Mouse (Mus musculus) stomach, postnatal 0 days (tissue): ENCODE results near the gene Ttll7. TPM values are rescaled to one million over a fixed set of nuclear protein-coding genes. Genes with fewer than 3 reads are reported as not detected.

ENCODE experiments used
- ATAC-seq: fragments of 200-750 bp; cut with Nextera tagmentation; 2 replicates; pipeline ENCODE4 v1.8.0; 2017; ENCODE audit not compliant: low FRiP score, low TSS enrichment
- DNase-seq: peaks from one replicate; pipeline ENCODE4 v3.0.0-alpha.2; 2016; ENCODE audit warnings: low spot score
- H3K27ac ChIP-seq: fragments of 300-500 bp; sonication (generic); replicated peaks from 2 replicates; pipeline ENCODE4 v1.5.1; 2014; ENCODE audit warnings: mild to moderate bottlenecking, control low read depth
- H3K27me3 ChIP-seq: fragments of 300-500 bp; sonication (generic); 2 replicates; pipeline ENCODE4 v1.6.1; 2014; ENCODE audit warnings: low read length; ENCODE audit not compliant: control insufficient read depth, insufficient read depth
- H3K36me3 ChIP-seq: fragments of 300-500 bp; sonication (generic); 2 replicates; pipeline ENCODE4 v1.6.1; 2014; ENCODE audit warnings: low read length, mixed read lengths; ENCODE audit not compliant: control insufficient read depth, insufficient read depth
- H3K4me1 ChIP-seq: fragments of 300-500 bp; sonication (generic); replicated peaks from 2 replicates; pipeline ENCODE4 v1.6.1; 2014; ENCODE audit warnings: antibody characterized with exemption; ENCODE audit not compliant: control insufficient read depth, insufficient read depth
- H3K4me2 ChIP-seq: fragments of 300-500 bp; sonication (generic); replicated peaks from 2 replicates; pipeline ENCODE4 v1.6.1; 2014; ENCODE audit warnings: low read depth, mild to moderate bottlenecking, control low read depth, moderate library complexity
- H3K4me3 ChIP-seq: fragments of 300-500 bp; sonication (generic); 2 replicates; pipeline ENCODE4 v1.5.1; 2014; ENCODE audit warnings: low read depth, low read length, control low read depth
- H3K9ac ChIP-seq: fragments of 300-500 bp; sonication (generic); 2 replicates; pipeline ENCODE4 v1.6.1; 2014; ENCODE audit warnings: mild to moderate bottlenecking, low read length, control low read depth, mixed read lengths
- H3K9me3 ChIP-seq: fragments of 300-500 bp; sonication (generic); 2 replicates; pipeline ENCODE4 v1.6.1; 2016; ENCODE audit warnings: low read length; ENCODE audit not compliant: control insufficient read depth
- CTCF ChIP-seq: IDR thresholded peaks from 2 replicates; pipeline ENCODE4 v1.5.1; 2016; ENCODE audit warnings: antibody characterized with exemption, low read depth, mild to moderate bottlenecking, moderate library complexity
- EP300 ChIP-seq: optimal IDR thresholded peaks from 2 replicates; pipeline ENCODE3; 2016; ENCODE audit warnings: antibody characterized with exemption
- WGBS: fragments of 180-500 bp; shearing (Covaris S2); extraction: QIAGEN DNeasy Blood & Tissue Kit; methylation state at CpG from one replicate; pipeline ENCODE4 v1.1.7; 2014; 5-methylcytosine and 5-hydroxymethylcytosine counted together
- polyA plus RNA-seq: library from polyadenylated mRNA; unstranded; fragments of >200 nt; fragmentation: Nextera tagmentation; extraction: Ambion mirVana; gene quantifications from 2 replicates; pipeline ENCODE4 v1.2.1, GENCODE M21; 2015

The Ttll7 gene
- 3.0 and 3.1 TPM in 2 replicates for polyA plus RNA-seq

- Histone ChIP-seq H3K9ac (peak within 1 kb of the TSS; percentile 45), H3K36me3 (no peaks in the 10 kb centered on the region), H3K4me2 (peak within 1 kb of the TSS; percentile 85), H3K9me3 (no peaks in the 10 kb centered on the region), H3K4me3 (peak within 1 kb of the TSS; percentile 63), H3K27me3 (no peaks in the 10 kb centered on the region), H3K4me1 (no peaks in the 10 kb centered on the region), H3K27ac (peak within 1 kb of the TSS; percentile 26)
- DNase-seq (peak; percentile 92), ATAC-seq (peak; percentile 98)
- under 1% methylated on average over 35 of the region's 36 CpGs for WGBS
- no peak for TF ChIP-seq CTCF
- TF ChIP-seq EP300: no peak
Measured at GRCm38 (mm10) chr3:146851966-146852891, at the start of gene Ttll7. Gene Ttll7, plus strand, starts transcription at chr3:146852367.

GRCm38 (mm10) chr3:146812041-146812878 is 39.9 kb upstream of the Ttll7 start:
- no peaks in the 10 kb centered on the region for H3K9me3 ChIP-seq
- ATAC-seq (peak; percentile 72), DNase-seq (no peak)
- H3K4me1 ChIP-seq: no peaks in the 10 kb centered on the region
- no peaks in the 10 kb centered on the region for H3K27me3 ChIP-seq
- peak overlapping the region; percentile 92 for H3K9ac ChIP-seq
- H3K27ac ChIP-seq: peak overlapping the region; percentile 94
- H3K4me2 ChIP-seq: peak overlapping the region; percentile 78
- no peaks in the 10 kb centered on the region for H3K36me3 ChIP-seq
- TF ChIP-seq EP300 (no peak), CTCF (no peak)
- WGBS: under 1% methylated on average over 39 of the region's 60 CpGs
- H3K4me3 ChIP-seq: peak overlapping the region; percentile 96

- H3K9ac ChIP-seq: peak within 1 kb of the TSS; percentile 92
- WGBS: under 1% methylated on average over 43 of the region's 60 CpGs
- peak; percentile 96 for ATAC-seq
- no peaks in the 10 kb centered on the region for H3K36me3 ChIP-seq
- H3K27me3 ChIP-seq: no peaks in the 10 kb centered on the region
- DNase-seq: peak; percentile 87
- H3K9me3 ChIP-seq: no peaks in the 10 kb centered on the region
- TF ChIP-seq EP300 (no peak), CTCF (no peak)
- H3K4me3 ChIP-seq: peak within 1 kb of the TSS; percentile 96
- H3K27ac ChIP-seq: peak within 1 kb of the TSS; percentile 94
- peak within 1 kb of the TSS; percentile 78 for H3K4me2 ChIP-seq
- no peaks in the 10 kb centered on the region for H3K4me1 ChIP-seq
Measured at GRCm38 (mm10) chr3:146812901-146813393, 39.2 kb upstream of the Ttll7 start, which contains the start of gene Prkacb. Gene Prkacb, minus strand, starts transcription at chr3:146812990.

- peak overlapping the region; percentile 92 for H3K9ac ChIP-seq
- DNase-seq: no peak
- no peaks in the 10 kb centered on the region for H3K4me1 ChIP-seq
- H3K36me3 ChIP-seq: no peaks in the 10 kb centered on the region
- H3K9me3 ChIP-seq: no peaks in the 10 kb centered on the region
- H3K4me3 ChIP-seq: peak overlapping the region; percentile 96
- no peak for ATAC-seq
- 35% methylated on average over 7 of the region's 7 CpGs for WGBS
- H3K4me2 ChIP-seq: peak overlapping the region; percentile 78
- no peak overlapping the region; the same call in 1 of the 2 replicates for H3K27ac ChIP-seq
- TF ChIP-seq EP300 (no peak), CTCF (no peak)
- H3K27me3 ChIP-seq: no peaks in the 10 kb centered on the region
Measured at GRCm38 (mm10) chr3:146813624-146814023, 38.5 kb upstream of the Ttll7 start.

GRCm38 (mm10) chr3:146820718-146821117 is 31.4 kb upstream of the Ttll7 start:
- H3K4me3 ChIP-seq: no peak overlapping the region
- H3K27ac ChIP-seq: no peak overlapping the region
- no peak overlapping the region for H3K4me2 ChIP-seq
- no peaks in the 10 kb centered on the region for H3K9me3 ChIP-seq
- 90% methylated on average over 4 of the region's 4 CpGs for WGBS
- no peaks in the 10 kb centered on the region for H3K4me1 ChIP-seq
- TF ChIP-seq CTCF (no peak), EP300 (no peak)
- ATAC-seq (no peak), DNase-seq (no peak)
- H3K27me3 ChIP-seq: no peaks in the 10 kb centered on the region
- H3K9ac ChIP-seq: no peak overlapping the region
- H3K36me3 ChIP-seq: no peaks in the 10 kb centered on the region
